Mouse (Mus musculus): ENCODE measurements at regions not wholly inside any gene's neighbourhood (a gene's known extent, or its start where the extent isn't known, plus 50 kb on each side); places are given as distances from the start of the nearest gene placed in this dataset.

- no peak overlapping the region for H3K27ac ChIP-seq
- H3K36me3 ChIP-seq (replicated peaks) = no peaks in the 10 kb centered on the region
- no peaks in the 10 kb centered on the region for H3K9me3 ChIP-seq
- no peaks in the 10 kb centered on the region for H3K27me3 ChIP-seq (ENCODE audit: poor library complexity, severe bottlenecking)
- no peaks in the 10 kb centered on the region for H3K4me1 ChIP-seq
- 92% methylated on average over 1 of the region's 1 CpGs for WGBS
- no peak for DNase-seq (ENCODE audit: extremely low spot score, low spot score)
- H3K4me3 ChIP-seq = no peak overlapping the region
Observed at GRCm38 (mm10) chr16:5651551-5651950, 233.6 kb upstream of the Rbfox1 start.

- H3K27ac ChIP-seq = no peak overlapping the region
- H3K4me3 ChIP-seq = no peak overlapping the region
- no peaks in the 10 kb centered on the region for H3K4me1 ChIP-seq
- no peaks in the 10 kb centered on the region for H3K9me3 ChIP-seq
- whole genome bisulfite sequencing = 67% methylated on average over 4 of the region's 4 CpGs
- H3K27me3 ChIP-seq (ENCODE audit: poor library complexity, severe bottlenecking) = no peaks in the 10 kb centered on the region
- no peak for DNase-seq (ENCODE audit: extremely low spot score, low spot score)
- no peaks in the 10 kb centered on the region for H3K36me3 ChIP-seq (replicated peaks)
Observed at GRCm38 (mm10) chr16:5651002-5651401, 234.2 kb upstream of the Rbfox1 start.

GRCm38 (mm10) chr16:5639956-5640355 lies 245.2 kb upstream of the Rbfox1 start:
- Histone ChIP-seq H3K27me3 (ENCODE audit: poor library complexity, severe bottlenecking) (no peaks in the 10 kb centered on the region), H3K27ac (no peak overlapping the region), H3K4me3 (no peak overlapping the region), H3K9me3 (peaks cover 3% of the 10 kb centered on the region; the same call in 1 of the 2 replicates), H3K4me1 (no peaks in the 10 kb centered on the region), H3K36me3 (replicated peaks) (no peaks in the 10 kb centered on the region)
- no peak for DNase-seq (ENCODE audit: extremely low spot score, low spot score)
- 88% methylated on average over 5 of the region's 5 CpGs for WGBS

- 86% methylated on average over 3 of the region's 3 CpGs for WGBS
- H3K27me3 ChIP-seq (ENCODE audit: poor library complexity, severe bottlenecking) = no peaks in the 10 kb centered on the region
- DNase-seq (ENCODE audit: extremely low spot score, low spot score) = no peak
- no peak overlapping the region for H3K4me3 ChIP-seq
- no peaks in the 10 kb centered on the region for H3K9me3 ChIP-seq
- no peaks in the 10 kb centered on the region for H3K36me3 ChIP-seq (replicated peaks)
- H3K27ac ChIP-seq = no peak overlapping the region
- no peaks in the 10 kb centered on the region for H3K4me1 ChIP-seq
Observed at GRCm38 (mm10) chr16:5629996-5630395, 255.2 kb upstream of the Rbfox1 start.

GRCm38 (mm10) chr16:5627910-5628309 lies 257.2 kb upstream of the Rbfox1 start:
- Histone ChIP-seq H3K9me3 (no peaks in the 10 kb centered on the region), H3K36me3 (replicated peaks) (no peaks in the 10 kb centered on the region), H3K4me3 (no peak overlapping the region), H3K4me1 (no peaks in the 10 kb centered on the region), H3K27me3 (ENCODE audit: poor library complexity, severe bottlenecking) (no peaks in the 10 kb centered on the region), H3K27ac (no peak overlapping the region)
- no peak for DNase-seq (ENCODE audit: extremely low spot score, low spot score)
- WGBS = 85% methylated on average over 4 of the region's 4 CpGs

GRCm38 (mm10) chr16:5627117-5627909 lies 257.8 kb upstream of the Rbfox1 start:
- H3K27me3 ChIP-seq (ENCODE audit: poor library complexity, severe bottlenecking) = no peaks in the 10 kb centered on the region
- no peak overlapping the region for H3K27ac ChIP-seq
- H3K9me3 ChIP-seq = no peaks in the 10 kb centered on the region
- WGBS = 79% methylated on average over 5 of the region's 5 CpGs
- H3K36me3 ChIP-seq (replicated peaks) = no peaks in the 10 kb centered on the region
- DNase-seq (ENCODE audit: extremely low spot score, low spot score) = no peak
- no peak overlapping the region for H3K4me3 ChIP-seq
- H3K4me1 ChIP-seq = no peaks in the 10 kb centered on the region

GRCm38 (mm10) chr16:5625159-5625558 lies 260.0 kb upstream of the Rbfox1 start:
- WGBS = 85% methylated on average over 3 of the region's 3 CpGs
- no peak overlapping the region for H3K27ac ChIP-seq
- H3K9me3 ChIP-seq = no peaks in the 10 kb centered on the region
- H3K36me3 ChIP-seq (replicated peaks) = no peaks in the 10 kb centered on the region
- H3K27me3 ChIP-seq (ENCODE audit: poor library complexity, severe bottlenecking) = no peaks in the 10 kb centered on the region
- no peaks in the 10 kb centered on the region for H3K4me1 ChIP-seq
- no peak for DNase-seq (ENCODE audit: extremely low spot score, low spot score)
- no peak overlapping the region for H3K4me3 ChIP-seq

- no peak overlapping the region for H3K27ac ChIP-seq
- H3K4me3 ChIP-seq = no peak overlapping the region
- H3K9me3 ChIP-seq = no peaks in the 10 kb centered on the region
- no peak for DNase-seq (ENCODE audit: extremely low spot score, low spot score)
- H3K36me3 ChIP-seq (replicated peaks) = no peaks in the 10 kb centered on the region
- WGBS = 95% methylated on average over 3 of the region's 3 CpGs
- H3K27me3 ChIP-seq (ENCODE audit: poor library complexity, severe bottlenecking) = no peaks in the 10 kb centered on the region
- no peaks in the 10 kb centered on the region for H3K4me1 ChIP-seq
Observed at GRCm38 (mm10) chr16:5620566-5620965, 264.6 kb upstream of the Rbfox1 start.

GRCm38 (mm10) chr16:5616356-5616755 lies 268.8 kb upstream of the Rbfox1 start:
- DNase-seq (ENCODE audit: extremely low spot score, low spot score) = no peak
- Histone ChIP-seq H3K36me3 (replicated peaks) (no peaks in the 10 kb centered on the region), H3K27ac (no peak overlapping the region), H3K4me3 (no peak overlapping the region), H3K27me3 (ENCODE audit: poor library complexity, severe bottlenecking) (no peaks in the 10 kb centered on the region), H3K4me1 (no peaks in the 10 kb centered on the region), H3K9me3 (no peaks in the 10 kb centered on the region)
- 91% methylated on average over 5 of the region's 5 CpGs for whole genome bisulfite sequencing

GRCm38 (mm10) chr16:5595359-5595758 lies 289.8 kb upstream of the Rbfox1 start:
- H3K36me3 ChIP-seq (replicated peaks) = no peaks in the 10 kb centered on the region
- H3K27me3 ChIP-seq (ENCODE audit: poor library complexity, severe bottlenecking) = no peaks in the 10 kb centered on the region
- no peaks in the 10 kb centered on the region for H3K9me3 ChIP-seq
- DNase-seq (ENCODE audit: extremely low spot score, low spot score) = no peak
- WGBS = 86% methylated on average over 6 of the region's 6 CpGs
- H3K4me1 ChIP-seq = no peaks in the 10 kb centered on the region
- no peak overlapping the region for H3K27ac ChIP-seq
- H3K4me3 ChIP-seq = no peak overlapping the region

- WGBS = 49% methylated on average over 3 of the region's 3 CpGs
- H3K27me3 ChIP-seq (ENCODE audit: poor library complexity, severe bottlenecking) = no peaks in the 10 kb centered on the region
- H3K27ac ChIP-seq = peak overlapping the region; percentile 51
Observed at GRCm38 (mm10) chr16:5578333-5578732, 306.8 kb upstream of the Rbfox1 start.

GRCm38 (mm10) chr16:5572780-5573179 lies 312.4 kb upstream of the Rbfox1 start:
- Histone ChIP-seq H3K36me3 (replicated peaks) (no peaks in the 10 kb centered on the region), H3K27ac (peak overlapping the region; percentile 80), H3K4me3 (no peak overlapping the region), H3K4me1 (peaks cover 38% of the 10 kb centered on the region), H3K9me3 (no peaks in the 10 kb centered on the region), H3K27me3 (ENCODE audit: poor library complexity, severe bottlenecking) (no peaks in the 10 kb centered on the region; the same call in 1 of the 2 replicates)
- DNase-seq (ENCODE audit: extremely low spot score, low spot score) = peak; percentile 30

More at GRCm38 (mm10) chr16:5578333-5578732, 306.8 kb upstream of the Rbfox1 start:
- H3K4me3 ChIP-seq = no peak overlapping the region
- H3K9me3 ChIP-seq = no peaks in the 10 kb centered on the region
- H3K36me3 ChIP-seq (replicated peaks) = no peaks in the 10 kb centered on the region
- H3K4me1 ChIP-seq = peaks cover 32% of the 10 kb centered on the region
- no peak for DNase-seq (ENCODE audit: extremely low spot score, low spot score)

- 90% methylated on average over 4 of the region's 4 CpGs for WGBS
- Histone ChIP-seq H3K27me3 (ENCODE audit: poor library complexity, severe bottlenecking) (no peaks in the 10 kb centered on the region; the same call in 1 of the 2 replicates), H3K4me1 (peaks cover 31% of the 10 kb centered on the region)
Observed at GRCm38 (mm10) chr16:5570619-5571018, 314.5 kb upstream of the Rbfox1 start.

More at GRCm38 (mm10) chr16:5570619-5571018, 314.5 kb upstream of the Rbfox1 start:
- Histone ChIP-seq H3K27ac (no peak overlapping the region), H3K4me3 (no peak overlapping the region), H3K36me3 (replicated peaks) (no peaks in the 10 kb centered on the region), H3K9me3 (no peaks in the 10 kb centered on the region)
- DNase-seq (ENCODE audit: extremely low spot score, low spot score) = no peak
